Mouse (Mus musculus) spleen, postnatal 0 days (tissue): ENCODE measurements around the gene Gm26741. TPM values are rescaled to one million over a fixed set of nuclear protein-coding genes. Genes with fewer than 3 reads are reported as not detected.

ENCODE experiments used
- polyA plus RNA-seq: library from polyadenylated mRNA; unstranded; fragments of >200 nt; fragmentation: Nextera tagmentation; extraction: Ambion mirVana; gene quantifications from 2 replicates; pipeline ENCODE4 v1.2.1, GENCODE M21; 2015

Gene Gm26741
- polyA plus RNA-seq = not detected in 2 replicates

DNA sequence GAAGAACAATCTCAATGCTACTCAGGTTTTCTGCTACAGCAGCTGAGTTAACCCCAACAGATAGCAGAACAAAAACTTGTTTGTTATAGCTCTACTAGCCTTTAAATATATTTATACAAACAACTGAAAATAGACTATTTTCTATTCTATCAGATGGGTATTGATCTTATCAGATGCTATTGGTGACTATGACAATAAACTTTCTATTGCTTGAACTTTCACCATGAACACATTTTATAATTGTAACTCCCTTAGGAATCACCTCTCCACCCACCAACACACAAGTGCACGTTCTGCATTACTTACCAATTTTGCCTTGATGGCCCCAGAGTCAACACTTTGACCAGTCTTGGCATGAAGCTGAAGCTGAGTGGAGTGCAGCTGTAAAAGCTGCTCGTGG, at the start of gene Gm26741:
Gene Gm26741, plus strand, starts transcription at position 301 of the 400 bp plus-strand sequence.

DNA sequence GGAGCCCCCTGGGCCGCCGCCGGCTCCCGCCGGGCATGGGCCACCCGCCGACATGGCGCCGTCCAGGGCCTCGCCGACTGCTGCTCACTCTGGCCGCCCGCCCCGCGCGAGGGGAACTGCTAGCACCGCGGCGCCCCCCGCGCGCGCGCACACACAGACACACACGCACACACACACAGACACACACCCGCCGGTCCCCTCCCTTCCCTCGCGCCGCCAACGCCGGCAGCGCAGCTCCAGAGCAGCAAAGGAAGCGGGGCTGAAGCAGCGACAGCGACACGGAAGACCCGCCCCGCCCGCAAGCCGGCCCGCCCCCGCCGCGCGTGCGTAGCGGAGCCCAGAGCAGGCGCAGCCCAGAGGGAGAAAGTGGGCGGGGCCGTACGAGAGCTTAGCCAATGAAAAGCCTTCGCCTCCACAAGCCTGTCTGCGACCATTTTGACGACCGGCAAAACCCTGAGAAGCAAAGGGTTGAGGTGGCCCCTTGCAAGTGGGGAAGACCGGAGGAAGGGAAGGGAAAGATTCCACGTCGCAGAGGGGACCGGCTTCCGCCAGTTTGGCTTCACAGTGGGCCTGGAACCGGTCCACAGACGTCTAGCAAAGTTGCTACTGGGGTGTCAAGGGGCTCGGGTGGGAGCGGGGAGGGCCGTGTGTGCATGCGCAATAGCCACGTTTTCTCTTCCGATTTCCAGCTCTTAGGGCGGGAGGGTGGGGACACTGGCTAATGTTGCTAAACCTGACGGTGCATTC, 23.5 kb downstream of the Gm26741 start, which contains the start of gene Gopc:
Gene Gopc, minus strand, starts transcription at position 280 of the 747 bp plus-strand sequence.

DNA sequence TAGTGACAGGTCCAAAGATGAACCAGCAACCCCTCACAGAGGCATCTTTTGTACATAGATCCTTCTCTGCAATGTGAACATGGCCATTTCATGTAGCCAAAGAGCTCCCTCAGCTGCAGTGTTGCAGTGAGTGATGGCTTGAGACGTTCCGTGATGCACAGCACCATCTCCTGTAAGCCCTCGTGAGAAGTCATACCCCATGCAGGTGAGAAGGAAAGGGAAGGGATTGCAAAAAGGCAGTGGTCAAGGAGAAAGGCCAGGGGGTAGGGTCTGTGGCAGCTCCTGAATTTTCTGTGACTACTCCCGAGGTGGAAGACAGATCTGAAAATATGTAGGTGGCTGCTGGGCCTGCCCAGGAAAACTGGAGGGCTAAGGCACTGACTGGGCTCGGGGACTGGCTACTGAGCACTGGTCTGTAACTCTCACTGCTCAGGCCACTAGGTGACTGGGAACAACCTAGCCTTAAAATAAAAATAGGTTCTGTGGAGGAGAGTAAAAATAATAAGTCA, 30.4 kb downstream of the Gm26741 start, which contains the start of gene Nepn:
Gene Nepn, plus strand, starts transcription at position 51 of the 509 bp plus-strand sequence.

Other genes starting within 250 kb of the Gm26741 start
- gene Ros1, start 163.5 kb upstream of the Gm26741 start, polyA plus RNA-seq = not detected in 2 replicates
- 2.8 and 3.1 TPM in 2 replicates for gene Dcbld1, start 125.1 kb upstream of the Gm26741 start, polyA plus RNA-seq
- 5.0 and 7.5 TPM in 2 replicates for gene Gopc, start 23.4 kb downstream of the Gm26741 start, polyA plus RNA-seq
- gene Nepn, start 30.2 kb downstream of the Gm26741 start, polyA plus RNA-seq = not detected in 2 replicates
- gene Nus1, start 58.8 kb downstream of the Gm26741 start, polyA plus RNA-seq = 8.5 TPM in 2 replicates